Mouse (Mus musculus) CD4-positive helper T cell, adult 2 months (primary cell): ENCODE measurements around the gene Emg1.
"Not testable (repeated sequence)": the region's sequence is repeated elsewhere in the genome, so short reads cannot be mapped to it uniquely, and the experiment has no call there.

ENCODE experiments used
- DNase-seq: peaks from one replicate; pipeline ENCODE4 v3.0.0-alpha.2; 2012; ENCODE audit warnings: low read depth, missing footprints, low spot score

Emg1 gene

GRCm38 (mm10) chr6:124708289-124708889 is 3.6 kb downstream of the Emg1 start:
- DNase-seq, result no peak

- no peak for DNase-seq
Observed at GRCm38 (mm10) chr6:124706061-124706627, 5.8 kb downstream of the Emg1 start.

DNA sequence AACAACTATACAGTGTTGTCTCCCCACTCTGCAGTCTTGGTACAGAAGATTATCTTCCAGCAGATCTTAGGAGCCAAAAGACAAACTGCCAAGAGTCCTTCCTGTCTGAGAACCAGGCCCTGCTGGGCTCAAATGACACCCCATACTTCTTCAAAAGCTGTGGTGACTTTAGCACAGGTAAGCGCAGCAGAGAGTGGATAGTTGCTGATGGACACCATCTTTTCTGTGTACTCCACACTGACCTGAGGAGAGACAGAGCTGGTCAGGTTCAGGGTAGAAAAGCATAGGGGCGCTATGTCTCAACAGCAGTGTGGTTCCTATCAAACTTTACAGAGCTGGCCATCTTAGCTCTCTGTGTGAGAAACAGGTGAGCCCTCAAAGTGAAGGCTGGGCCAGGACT is 7.6 kb downstream of the Emg1 start:
- no peak for DNase-seq

GRCm38 (mm10) chr6:124703789-124704188 is 8.2 kb downstream of the Emg1 start:
- DNase-seq, result no peak

GRCm38 (mm10) chr6:124702784-124703103 is 9.2 kb downstream of the Emg1 start:
- peak; percentile 78 for DNase-seq

- DNase-seq, result no peak
Observed at GRCm38 (mm10) chr6:124702102-124702783, 9.7 kb downstream of the Emg1 start.

GRCm38 (mm10) chr6:124701338-124701737 is 10.6 kb downstream of the Emg1 start:
- peak; percentile 43 for DNase-seq

GRCm38 (mm10) chr6:124699962-124700610 is 11.9 kb downstream of the Emg1 start:
- DNase-seq, result no peak

- no peak for DNase-seq
Observed at GRCm38 (mm10) chr6:124699366-124699765, 12.6 kb downstream of the Emg1 start.

GRCm38 (mm10) chr6:124698751-124699150 is 13.2 kb downstream of the Emg1 start:
- DNase-seq, result no peak

- DNase-seq, result no peak
Observed at GRCm38 (mm10) chr6:124696441-124697150, 15.4 kb downstream of the Emg1 start.

GRCm38 (mm10) chr6:124694166-124694955 is 17.6 kb downstream of the Emg1 start:
- peak; percentile 75 for DNase-seq

- DNase-seq, result no peak
Observed at GRCm38 (mm10) chr6:124693243-124693981, 18.6 kb downstream of the Emg1 start.

DNA sequence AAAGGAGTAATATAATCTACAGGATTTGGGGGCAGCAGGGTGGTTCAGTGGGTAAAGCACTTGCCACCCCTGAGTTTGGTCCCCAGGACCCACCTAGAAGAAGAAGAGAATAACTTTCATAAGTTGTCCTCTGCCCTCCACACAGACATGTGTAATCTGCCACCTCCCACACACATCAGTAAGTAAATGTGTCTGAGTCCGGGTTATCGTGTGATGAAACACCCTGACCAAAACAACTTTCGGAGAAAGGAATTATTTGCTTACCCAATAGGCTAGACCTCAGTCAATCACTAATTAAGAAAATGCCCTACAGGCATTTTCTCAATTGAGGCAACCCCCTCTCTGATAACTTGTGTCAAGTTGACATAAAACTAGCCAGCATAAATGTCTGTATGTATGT is 21.5 kb downstream of the Emg1 start:
- no peak for DNase-seq

GRCm38 (mm10) chr6:124689011-124689410 is 23.0 kb downstream of the Emg1 start:
- DNase-seq, result no peak

GRCm38 (mm10) chr6:124688151-124688758 is 23.7 kb downstream of the Emg1 start:
- no peak for DNase-seq

GRCm38 (mm10) chr6:124686644-124687043 is 25.3 kb downstream of the Emg1 start:
- not testable (repeated sequence) for DNase-seq

DNA sequence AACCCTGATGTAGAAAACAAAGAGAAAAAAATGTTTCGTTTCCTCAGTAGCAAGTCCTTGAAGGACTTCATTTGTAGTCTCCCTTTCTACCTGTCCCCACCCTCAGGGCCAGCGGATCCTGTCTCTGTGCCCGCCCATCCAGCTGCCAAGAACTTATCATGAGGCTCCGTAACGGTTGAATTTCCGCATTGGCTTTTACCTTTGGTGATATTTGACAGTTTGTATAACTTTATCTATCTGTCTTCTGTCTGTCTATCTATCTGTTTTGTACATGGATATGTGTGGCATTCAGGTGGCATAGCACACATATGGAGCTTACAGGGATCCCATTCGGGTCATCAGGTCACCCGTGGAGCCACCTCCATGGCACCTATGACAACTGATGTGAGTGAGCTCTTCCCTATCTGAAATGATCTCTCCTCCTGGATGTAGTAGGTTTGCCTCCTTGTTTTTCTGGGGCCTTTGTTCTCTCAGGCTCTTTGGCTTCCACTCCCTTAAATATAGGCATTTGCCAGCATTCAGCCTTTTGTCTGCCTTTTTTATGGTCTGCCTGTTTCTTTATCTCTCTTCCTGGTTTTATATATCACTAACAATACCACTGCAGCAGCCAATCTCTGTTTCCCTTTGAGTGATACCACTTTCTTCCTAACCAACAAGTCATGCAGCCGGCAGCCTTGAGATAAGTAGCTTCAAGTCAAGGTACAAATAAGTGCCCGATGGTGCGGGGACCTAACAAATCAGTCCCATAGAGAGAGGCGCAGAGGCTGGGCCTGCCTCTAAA is 26.2 kb downstream of the Emg1 start:
- no peak for DNase-seq
